Mouse (Mus musculus) CH12.LX (cell line): Measurements from ENCODE around the gene Ddx42. TPM values are rescaled to one million over a fixed set of nuclear protein-coding genes. Genes with fewer than 3 reads are reported as not detected.

Experiments used
- DNase-seq: peaks from one replicate; pipeline ENCODE4 v3.0.0-alpha.2; 2013; ENCODE audit errors: extremely low read depth
- H3K27ac ChIP-seq: 2 replicates; pipeline ENCODE4 v1.5.1; 2012; ENCODE audit warnings: low read depth, mild to moderate bottlenecking, control low read depth, moderate library complexity; ENCODE audit not compliant: insufficient read depth
- H3K27me3 ChIP-seq: replicated peaks from 2 replicates; pipeline ENCODE3; 2012; ENCODE audit warnings: inconsistent platforms
- H3K36me3 ChIP-seq, 2 experiments: replicated peaks in 1 of 2; 2 replicates each; pipeline versions ENCODE3 to v1.6.1; 2012; ENCODE audit warnings: inconsistent platforms in 1 of 2, low read length in 1 of 2, mild to moderate bottlenecking in 1 of 2, mixed read lengths in 1 of 2, moderate library complexity in 1 of 2; ENCODE audit not compliant: control insufficient read depth in 1 of 2, insufficient read depth in 1 of 2
- H3K4me1 ChIP-seq, 2 experiments: 2 replicates each; pipeline ENCODE4 v1.6.1; 2012; ENCODE audit warnings: inconsistent platforms in 1 of 2, moderate library complexity in 1 of 2; ENCODE audit not compliant: insufficient read depth in 2 of 2, control insufficient read depth in 1 of 2
- H3K4me2 ChIP-seq: 2 replicates; pipeline ENCODE4 v1.6.1; 2012; ENCODE audit warnings: low read depth, mild to moderate bottlenecking, control low read depth; ENCODE audit not compliant: poor library complexity, insufficient read depth, severe bottlenecking
- H3K4me3 ChIP-seq, 3 experiments: fragments of 150-350 bp in 1 of 3; sonication (generic) in 1 of 3; replicated peaks in 1 of 3; 2 replicates each; pipeline versions ENCODE3 to v1.5.1; 2011 to 2012; ENCODE audit warnings: low read depth in 2 of 3, low read length in 2 of 3, mild to moderate bottlenecking in 2 of 3, moderate library complexity in 2 of 3, control low read depth in 1 of 3, improper control_type of control experiment in 1 of 3, inconsistent platforms in 1 of 3, mixed read lengths in 1 of 3; ENCODE audit not compliant: poor library complexity in 1 of 3
- H3K79me2 ChIP-seq: replicated peaks from 2 replicates; pipeline ENCODE4 v1.6.1; 2012; ENCODE audit warnings: mild to moderate bottlenecking, moderate library complexity; ENCODE audit not compliant: control insufficient read depth, poor library complexity, insufficient read depth, severe bottlenecking; ENCODE audit errors: extremely low read depth
- H3K9ac ChIP-seq: 2 replicates; pipeline ENCODE4 v1.6.1; 2012; ENCODE audit warnings: low read depth, mild to moderate bottlenecking, control low read depth, moderate library complexity; ENCODE audit not compliant: insufficient read depth
- H3K9me3 ChIP-seq: replicated peaks from 2 replicates; pipeline ENCODE3; 2012; ENCODE audit warnings: low read length, inconsistent platforms, mixed read lengths
- BHLHE40 ChIP-seq: IDR thresholded peaks from 2 replicates; pipeline ENCODE4 v1.6.1; 2011; ENCODE audit warnings: mild to moderate bottlenecking, low read depth, low read length, improper control_type of control experiment
- CHD1 ChIP-seq: IDR thresholded peaks from 2 replicates; pipeline ENCODE4 v1.6.1; 2012; ENCODE audit warnings: low read depth, low read length, improper control_type of control experiment, inconsistent platforms
- CHD2 ChIP-seq: IDR thresholded peaks from 2 replicates; pipeline ENCODE4 v1.6.1; 2011; ENCODE audit warnings: low read length, improper control_type of control experiment
- CTCF ChIP-seq, 2 experiments: IDR thresholded peaks in 1 of 2; conservative IDR thresholded peaks in 1 of 2; 2 replicates each; pipeline ENCODE4 v1.5.1; 2011 to 2012; ENCODE audit warnings: low read depth in 2 of 2, low read length in 2 of 2, improper control_type of control experiment in 1 of 2, inconsistent platforms in 1 of 2, mild to moderate bottlenecking in 1 of 2, moderate library complexity in 1 of 2
- E2F4 ChIP-seq: IDR thresholded peaks from 2 replicates; pipeline ENCODE4 v1.6.1; 2011; ENCODE audit warnings: low read depth, low read length, improper control_type of control experiment; ENCODE audit not compliant: insufficient replicate concordance
- ELF1 ChIP-seq: IDR thresholded peaks from 2 replicates; pipeline ENCODE4 v1.6.1; 2014; ENCODE audit warnings: low read depth, mild to moderate bottlenecking, inconsistent platforms, low read length, improper control_type of control experiment
- ETS1 ChIP-seq: conservative IDR thresholded peaks from 2 replicates; pipeline ENCODE4 v1.6.1; 2012; ENCODE audit warnings: low read depth, mild to moderate bottlenecking, inconsistent platforms, low read length, improper control_type of control experiment, moderate library complexity
- HCFC1 ChIP-seq: IDR thresholded peaks from 2 replicates; pipeline ENCODE4 v1.6.1; 2012; ENCODE audit warnings: low read depth, mild to moderate bottlenecking, inconsistent platforms, low read length, improper control_type of control experiment
- JUND ChIP-seq: conservative IDR thresholded peaks from 2 replicates; pipeline ENCODE4 v1.6.1; 2011; ENCODE audit warnings: low read depth, low read length, improper control_type of control experiment
- KAT2A ChIP-seq: IDR thresholded peaks from 2 replicates; pipeline ENCODE4 v1.6.1; 2012; ENCODE audit warnings: low read length, improper control_type of control experiment, inconsistent platforms; ENCODE audit not compliant: insufficient replicate concordance
- MAZ ChIP-seq: IDR thresholded peaks from 2 replicates; pipeline ENCODE4 v1.6.1; 2012; ENCODE audit warnings: low read depth, mild to moderate bottlenecking, inconsistent platforms, low read length, improper control_type of control experiment, moderate library complexity
- MEF2A ChIP-seq: IDR thresholded peaks from 2 replicates; pipeline ENCODE4 v1.6.1; 2014; ENCODE audit warnings: low read depth, mild to moderate bottlenecking, inconsistent platforms, low read length, improper control_type of control experiment, borderline replicate concordance
- MXI1 ChIP-seq: IDR thresholded peaks from 2 replicates; pipeline ENCODE4 v1.6.1; 2011; ENCODE audit warnings: mild to moderate bottlenecking, low read depth, low read length, improper control_type of control experiment
- NRF1 ChIP-seq: IDR thresholded peaks from 2 replicates; pipeline ENCODE4 v1.6.1; 2014; ENCODE audit warnings: low read depth, mild to moderate bottlenecking, inconsistent platforms, low read length, improper control_type of control experiment, moderate library complexity
- PAX5 ChIP-seq: IDR thresholded peaks from 2 replicates; pipeline ENCODE4 v1.6.1; 2012; ENCODE audit warnings: low read length, inconsistent platforms, mixed read lengths
- POLR2A ChIP-seq: IDR thresholded peaks from 2 replicates; pipeline ENCODE4 v1.6.1; 2011; ENCODE audit warnings: low read depth, mild to moderate bottlenecking, improper control_type of control experiment, low read length
- RAD21 ChIP-seq: IDR thresholded peaks from 2 replicates; pipeline ENCODE4 v1.6.1; 2011; ENCODE audit warnings: low read depth, mild to moderate bottlenecking, low read length, improper control_type of control experiment, moderate library complexity
- RCOR1 ChIP-seq: conservative IDR thresholded peaks from 2 replicates; pipeline ENCODE4 v1.6.1; 2012; ENCODE audit warnings: low read depth, mild to moderate bottlenecking, inconsistent platforms, low read length, improper control_type of control experiment
- TBP ChIP-seq: conservative IDR thresholded peaks from 2 replicates; pipeline ENCODE4 v1.6.1; 2011; ENCODE audit warnings: low read depth, low read length, improper control_type of control experiment
- UBTF ChIP-seq: IDR thresholded peaks from 2 replicates; pipeline ENCODE4 v1.6.1; 2012; ENCODE audit warnings: low read depth, mild to moderate bottlenecking, inconsistent platforms, low read length, improper control_type of control experiment, moderate library complexity
- USF1 ChIP-seq: IDR thresholded peaks from 2 replicates; pipeline ENCODE4 v1.6.1; 2014; ENCODE audit warnings: low read depth, mild to moderate bottlenecking, inconsistent platforms, low read length, improper control_type of control experiment
- USF2 ChIP-seq: conservative IDR thresholded peaks from 2 replicates; pipeline ENCODE4 v1.6.1; 2011; ENCODE audit warnings: low read depth, low read length, improper control_type of control experiment
- ZC3H11A ChIP-seq: IDR thresholded peaks from 2 replicates; pipeline ENCODE4 v1.6.1; 2012; ENCODE audit warnings: low read depth, mild to moderate bottlenecking, inconsistent platforms, low read length, improper control_type of control experiment
- ZKSCAN1 ChIP-seq: IDR thresholded peaks from 2 replicates; pipeline ENCODE4 v1.6.1; 2012; ENCODE audit warnings: low read depth, inconsistent platforms, low read length, improper control_type of control experiment, borderline replicate concordance
- ZMIZ1 ChIP-seq: IDR thresholded peaks from 2 replicates; pipeline ENCODE4 v1.6.1; 2012; ENCODE audit warnings: low read depth, mild to moderate bottlenecking, inconsistent platforms, low read length, improper control_type of control experiment
- ZNF384 ChIP-seq: IDR thresholded peaks from 2 replicates; pipeline ENCODE4 v1.6.1; 2012; ENCODE audit warnings: low read depth, low read length, improper control_type of control experiment, inconsistent platforms
- dilution Hi-C: fragments of 300-500 bp; cut with MboI; formaldehyde crosslinking; loops from 2 replicates; pipeline ENCODE4 v1.14.3; 2020; ENCODE audit warnings: low sequenced_read_pairs; ENCODE audit not compliant: extremely low pct_unique_long_range_greater_than_20kb, extremely low pct_ligation_motif_present
- in situ Hi-C: fragments of 300-500 bp; cut with MboI; formaldehyde crosslinking; loops from 3 replicates; pipeline ENCODE4 v1.14.3; 2019; ENCODE audit warnings: low sequenced_read_pairs, low pct_ligation_motif_present, low pct_unique_long_range_greater_than_20kb, mixed read lengths
- polyA plus RNA-seq: library from polyadenylated mRNA; unstranded; fragments of >175 nt; gene quantifications from 2 replicates; pipeline ENCODE4 v1.2.1, GENCODE M21; 2012; ENCODE audit warnings: low read depth; ENCODE audit not compliant: insufficient read length
- total RNA-seq, 2 experiments: library from RNA; depleted of rRNA; stranded (reverse); fragments of 300-350 nt in 1 of 2; fragments of >200 nt in 1 of 2; gene quantifications; 2 replicates each; pipeline ENCODE4 v1.2.3; 2012 to 2014

Gene Ddx42
- total and polyA plus RNA-seq, 3 experiments = 63.8 to 94.6 (median 65.5) TPM

GRCm38 (mm10) chr11:106272644-106273310 is 56.1 kb downstream of the Ddx42 start, which contains the start of gene Smarcd2 (continued):
- peak; percentile 25; the same call in 1 of the 2 replicates for TF ChIP-seq CHD1
- no peak for TF ChIP-seq USF1
- 0 out of 2 replicates have a peak, but pooled peaks have one; percentile 37 for TF ChIP-seq E2F4
- peak; percentile 87; the same call in 1 of the 2 replicates for TF ChIP-seq MEF2A
- TF ChIP-seq POLR2A = peak; percentile 85
- TF ChIP-seq HCFC1 = peak; percentile 74
- TF ChIP-seq PAX5 = no peak
- no peak for TF ChIP-seq ZC3H11A
- TF ChIP-seq CTCF (conservative IDR thresholded peaks at IDR 0.05 in 1 of 2, IDR thresholded peaks at IDR 0.05 in 1 of 2; ENCODE audit: low read depth in 2 of 2, low read length in 2 of 2) = no peak
- TF ChIP-seq NRF1 = no peak
- peak; percentile 91 for TF ChIP-seq ELF1
- no peak for TF ChIP-seq RAD21
- TF ChIP-seq ZKSCAN1 = no peak
- peak; percentile 99 for TF ChIP-seq UBTF
- TF ChIP-seq RCOR1 = peak; percentile 87; the same call in 1 of the 2 replicates
- peak; percentile 83 for TF ChIP-seq MAZ
- TF ChIP-seq ETS1 = peak; percentile 33

GRCm38 (mm10) chr11:106273311-106273684 is 56.6 kb downstream of the Ddx42 start:
- H3K36me3 ChIP-seq = peaks cover 0 to 10% of the 10 kb centered on the region in 2 experiments
- TF ChIP-seq MXI1 (no peak), PAX5 (no peak), ZC3H11A (no peak), ZMIZ1 (no peak), CHD2 (no peak), NRF1 (no peak), BHLHE40 (no peak; the same call in 1 of the 2 replicates), TBP (no peak), ZNF384 (no peak), USF2 (no peak), HCFC1 (no peak), RCOR1 (no peak), KAT2A (no peak), MAZ (no peak), JUND (no peak)
- H3K4me3 ChIP-seq = peak overlapping the region; percentile 42 to 82 (median 43)
- peak overlapping the region; percentile 48 for H3K4me2 ChIP-seq
- peaks cover 18 to 49% of the 10 kb centered on the region in 2 experiments for H3K4me1 ChIP-seq
- no peaks in the 10 kb centered on the region for H3K9me3 ChIP-seq
- H3K79me2 ChIP-seq = peaks cover 37% of the 10 kb centered on the region
- H3K27ac ChIP-seq = no peak overlapping the region
- DNase-seq = no peak
- dilution Hi-C loops = no loop called here
- in situ Hi-C loops = no loop called here
- H3K27me3 ChIP-seq = no peaks in the 10 kb centered on the region
- H3K9ac ChIP-seq = peak overlapping the region; percentile 7
